Mouse (Mus musculus): ENCODE measurements around the gene Tex19.2. TPM values are rescaled to one million over a fixed set of nuclear protein-coding genes. Genes with fewer than 3 reads are reported as not detected.
"Not testable (repeated sequence)": the region's sequence is repeated elsewhere in the genome, so short reads cannot be mapped to it uniquely, and the experiment has no call there.

Gene Tex19.2
- polyA plus RNA-seq, 1 experiment from 2014 or later, result not detected

GRCm38 (mm10) chr11:121082857-121083500 is 35.5 kb downstream of the Tex19.2 start:
- no peaks in the 10 kb centered on the region for H3K36me3 ChIP-seq
- ATAC-seq, result no peak
- H3K27ac ChIP-seq, result no peak overlapping the region
- no peak overlapping the region for H3K4me3 ChIP-seq (replicated peaks)
- 50% methylated on average over 6 of the region's 6 CpGs for WGBS
- H3K9ac ChIP-seq, result no peak overlapping the region
- peaks cover 6% of the 10 kb centered on the region; the same call in 1 of the 2 replicates for H3K4me1 ChIP-seq (replicated peaks)
- no peaks in the 10 kb centered on the region for H3K9me3 ChIP-seq
- peak overlapping the region; percentile 17; the same call in 1 of the 2 replicates for H3K4me2 ChIP-seq (replicated peaks)
- no peaks in the 10 kb centered on the region for H3K27me3 ChIP-seq (replicated peaks)

DNA sequence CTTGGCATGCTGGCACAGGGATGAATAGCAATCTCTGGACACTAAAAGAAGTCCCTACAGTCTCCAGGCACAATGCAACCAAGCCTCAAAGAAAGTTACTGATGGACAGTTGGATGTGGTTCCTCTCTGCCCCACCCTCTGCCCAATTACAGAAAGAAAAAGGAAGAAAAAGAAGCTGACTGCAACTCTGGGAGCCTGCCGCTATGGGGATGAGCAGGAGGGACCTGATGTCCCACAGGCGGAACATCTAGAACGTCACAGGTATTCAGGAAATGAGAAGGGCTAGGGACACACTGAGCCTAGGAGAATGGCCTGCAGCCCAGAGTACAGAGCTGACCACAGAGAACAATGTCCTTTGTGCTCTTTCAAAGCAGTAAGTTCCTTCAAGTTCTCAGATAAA is 36.2 kb downstream of the Tex19.2 start:
- no peak overlapping the region for H3K4me3 ChIP-seq (replicated peaks)
- WGBS, result 87% methylated on average over 3 of the region's 3 CpGs
- H3K36me3 ChIP-seq, result no peaks in the 10 kb centered on the region
- H3K9ac ChIP-seq, result no peak overlapping the region
- no peak overlapping the region for H3K27ac ChIP-seq
- ATAC-seq, result no peak
- H3K27me3 ChIP-seq (replicated peaks), result no peaks in the 10 kb centered on the region
- H3K4me1 ChIP-seq (replicated peaks), result peaks cover 6% of the 10 kb centered on the region; the same call in 1 of the 2 replicates
- H3K4me2 ChIP-seq (replicated peaks), result no peak overlapping the region
- no peaks in the 10 kb centered on the region for H3K9me3 ChIP-seq

DNA sequence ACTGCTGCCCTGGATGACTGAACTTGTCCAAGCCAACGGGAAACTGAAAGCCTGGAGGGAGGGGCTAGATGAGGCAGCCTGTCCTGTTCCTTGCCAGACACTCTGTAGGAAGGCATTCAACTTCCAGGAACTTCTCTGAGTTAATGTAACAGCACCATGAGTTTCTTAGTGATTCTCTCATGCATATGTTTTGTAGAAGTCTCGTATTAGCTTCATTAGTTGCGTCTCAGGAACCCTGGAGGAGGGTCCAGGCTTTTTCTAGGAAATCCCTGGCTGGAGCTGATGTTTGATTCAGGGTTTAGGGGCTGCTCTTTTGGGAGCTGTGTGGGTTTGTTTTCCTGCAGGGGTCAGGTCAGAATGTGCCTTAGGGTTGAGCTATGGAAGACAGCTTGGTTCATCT is 37.4 kb downstream of the Tex19.2 start, which contains the start of gene Sectm1a:
Gene Sectm1a, minus strand, starts transcription at position 101 of the 400 bp plus-strand sequence.
- 65% methylated on average over 3 of the region's 3 CpGs for WGBS
- Histone ChIP-seq H3K27ac (no peak within 1 kb of the TSS), H3K27me3 (replicated peaks) (no peaks in the 10 kb centered on the region), H3K4me2 (replicated peaks) (no peak within 1 kb of the TSS), H3K4me1 (replicated peaks) (peaks cover 6% of the 10 kb centered on the region; the same call in 1 of the 2 replicates), H3K9me3 (no peaks in the 10 kb centered on the region), H3K9ac (no peak within 1 kb of the TSS), H3K4me3 (replicated peaks) (no peak within 1 kb of the TSS), H3K36me3 (no peaks in the 10 kb centered on the region)
- ATAC-seq, result no peak

GRCm38 (mm10) chr11:121080330-121080729 is 38.1 kb downstream of the Tex19.2 start:
- Histone ChIP-seq H3K9ac (no peak overlapping the region), H3K4me2 (replicated peaks) (no peak overlapping the region), H3K9me3 (no peaks in the 10 kb centered on the region), H3K4me3 (replicated peaks) (no peak overlapping the region), H3K4me1 (replicated peaks) (peaks cover 3% of the 10 kb centered on the region; the same call in 1 of the 2 replicates), H3K27ac (no peak overlapping the region), H3K27me3 (replicated peaks) (no peaks in the 10 kb centered on the region), H3K36me3 (no peaks in the 10 kb centered on the region)
- WGBS, result 95% methylated on average over 8 of the region's 8 CpGs
- no peak for ATAC-seq

DNA sequence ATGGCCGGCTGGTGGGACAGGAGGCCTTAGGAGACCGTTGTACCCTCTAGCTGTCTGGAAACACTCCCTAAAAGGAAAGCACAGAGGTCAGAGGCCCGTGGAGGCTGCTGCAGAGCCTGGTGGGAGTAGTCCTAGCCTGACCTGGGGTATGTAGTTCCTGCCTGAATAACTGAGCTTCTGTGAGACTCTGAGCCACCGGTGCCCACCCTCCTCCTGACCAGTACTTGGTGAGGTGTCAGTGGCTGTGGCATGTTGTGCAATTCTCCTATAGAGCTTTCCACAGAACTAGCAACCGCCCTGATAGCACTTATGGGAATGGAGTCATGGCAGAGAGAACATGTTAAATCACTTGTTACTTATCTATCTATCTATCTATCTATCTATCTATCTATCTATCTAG is 42.8 kb downstream of the Tex19.2 start:
- no peak for ATAC-seq
- Histone ChIP-seq H3K27ac (no peak overlapping the region), H3K9me3 (no peaks in the 10 kb centered on the region), H3K4me2 (replicated peaks) (no peak overlapping the region), H3K4me1 (replicated peaks) (no peaks in the 10 kb centered on the region), H3K4me3 (replicated peaks) (no peak overlapping the region), H3K36me3 (no peaks in the 10 kb centered on the region), H3K27me3 (replicated peaks) (no peaks in the 10 kb centered on the region), H3K9ac (no peak overlapping the region)
- WGBS, result 73% methylated on average over 5 of the region's 5 CpGs

- H3K9ac ChIP-seq; H3K36me3 ChIP-seq; H3K27me3 ChIP-seq (replicated peaks); ATAC-seq; H3K9me3 ChIP-seq; H3K4me1 ChIP-seq (replicated peaks); H3K4me3 ChIP-seq (replicated peaks); H3K27ac ChIP-seq; H3K4me2 ChIP-seq (replicated peaks): not testable (repeated sequence)
- WGBS, result 95% methylated on average over 12 of the region's 16 CpGs
These were observed 48.8 kb downstream of the Tex19.2 start for GRCm38 (mm10) chr11:121069662-121070061.

DNA sequence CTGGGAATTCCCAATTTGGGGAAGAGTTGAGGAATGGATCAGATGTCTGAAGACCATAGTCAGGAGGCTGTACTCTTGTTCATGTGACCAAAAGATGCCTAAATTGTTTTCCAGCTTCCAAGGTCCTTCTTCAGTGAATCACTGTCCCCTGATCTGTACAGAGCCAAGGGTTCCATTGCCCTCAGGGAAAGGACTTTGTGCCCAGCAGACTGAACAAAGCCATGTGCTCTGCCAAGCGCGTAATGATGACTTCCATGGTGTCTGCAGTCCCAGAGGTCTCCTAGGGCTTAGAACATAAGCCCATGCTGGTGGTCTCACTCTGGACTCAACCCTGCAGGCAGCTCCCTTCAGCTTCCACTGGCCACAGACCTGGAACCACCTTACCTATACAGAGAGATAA is 50.6 kb downstream of the Tex19.2 start:
- Histone ChIP-seq H3K9me3 (no peaks in the 10 kb centered on the region), H3K27ac (no peak overlapping the region), H3K4me3 (replicated peaks) (no peak overlapping the region), H3K4me1 (replicated peaks) (0 out of 2 replicates have a peak, but pooled peaks cover 2% of the 10 kb centered on the region), H3K4me2 (replicated peaks) (no peak overlapping the region), H3K9ac (no peak overlapping the region), H3K27me3 (replicated peaks) (no peaks in the 10 kb centered on the region), H3K36me3 (no peaks in the 10 kb centered on the region)
- ATAC-seq, result no peak
- WGBS, result 92% methylated on average over 2 of the region's 2 CpGs

Other genes starting within 250 kb of the Tex19.2 start
- 4.2 and 5.1 TPM in 2 replicates for gene Ccdc57, start 185.8 kb downstream of the Tex19.2 start, polyA plus RNA-seq (2015; fragmentation: Nextera tagmentation; extraction: Ambion mirVana)
- gene Slc16a3, start 170.2 kb downstream of the Tex19.2 start, polyA plus RNA-seq (2015; fragmentation: Nextera tagmentation; extraction: Ambion mirVana), result 84.8 and 96.2 TPM in 2 replicates
- 106 TPM in 2 replicates for gene Csnk1d, start 127.3 kb downstream of the Tex19.2 start, polyA plus RNA-seq (2015; fragmentation: Nextera tagmentation; extraction: Ambion mirVana)
- 5.6 and 6.1 TPM in 2 replicates for gene Cd7, start 79.3 kb downstream of the Tex19.2 start, polyA plus RNA-seq (2015; fragmentation: Nextera tagmentation; extraction: Ambion mirVana)
- 0.73 and 0.93 TPM in 2 replicates for gene Sectm1b, start 55.1 kb downstream of the Tex19.2 start, polyA plus RNA-seq (2015; fragmentation: Nextera tagmentation; extraction: Ambion mirVana)
- 3.0 and 5.1 TPM in 2 replicates for gene Sectm1a, start 37.5 kb downstream of the Tex19.2 start, polyA plus RNA-seq (2015; fragmentation: Nextera tagmentation; extraction: Ambion mirVana)
- not detected in 2 replicates for gene Tex19.1, start 27.5 kb upstream of the Tex19.2 start, polyA plus RNA-seq (2015; fragmentation: Nextera tagmentation; extraction: Ambion mirVana)
- gene Uts2r, start 41.6 kb upstream of the Tex19.2 start, polyA plus RNA-seq (2015; fragmentation: Nextera tagmentation; extraction: Ambion mirVana), result not detected in 2 replicates
- gene Hexdc, start 85.8 kb upstream of the Tex19.2 start, polyA plus RNA-seq (2015; fragmentation: Nextera tagmentation; extraction: Ambion mirVana), result 9.0 and 9.3 TPM in 2 replicates
- gene Ogfod3, start 86.0 kb upstream of the Tex19.2 start, polyA plus RNA-seq (2015; fragmentation: Nextera tagmentation; extraction: Ambion mirVana), result 29.5 and 32.0 TPM in 2 replicates
- gene Cybc1, start 110.6 kb upstream of the Tex19.2 start, polyA plus RNA-seq (2015; fragmentation: Nextera tagmentation; extraction: Ambion mirVana), result 31.2 and 33.2 TPM in 2 replicates
- gene Narf, start 118.6 kb upstream of the Tex19.2 start, polyA plus RNA-seq (2015; fragmentation: Nextera tagmentation; extraction: Ambion mirVana), result 42.2 TPM in 2 replicates
- 6.3 and 6.6 TPM in 2 replicates for gene Foxk2, start 141.3 kb upstream of the Tex19.2 start, polyA plus RNA-seq (2015; fragmentation: Nextera tagmentation; extraction: Ambion mirVana)
- 76.7 and 79.5 TPM in 2 replicates for gene Wdr45b, start 235.8 kb upstream of the Tex19.2 start, polyA plus RNA-seq (2015; fragmentation: Nextera tagmentation; extraction: Ambion mirVana)

Measured in intestine, embryonic 15.5 days (tissue).